Mouse (Mus musculus) erythroblast, embryonic 14.5 days (primary cell): ENCODE data around the gene Blcap.

Experiments
- GATA1 ChIP-seq: IDR thresholded peaks from 2 replicates; pipeline ENCODE4 v1.6.1; 2012; ENCODE audit warnings: low read length, inconsistent platforms, mixed read lengths
- TAL1 ChIP-seq: IDR thresholded peaks from 3 replicates; pipeline ENCODE4 v1.6.1; 2012; ENCODE audit warnings: low read length, inconsistent platforms, mixed read lengths

DNA sequence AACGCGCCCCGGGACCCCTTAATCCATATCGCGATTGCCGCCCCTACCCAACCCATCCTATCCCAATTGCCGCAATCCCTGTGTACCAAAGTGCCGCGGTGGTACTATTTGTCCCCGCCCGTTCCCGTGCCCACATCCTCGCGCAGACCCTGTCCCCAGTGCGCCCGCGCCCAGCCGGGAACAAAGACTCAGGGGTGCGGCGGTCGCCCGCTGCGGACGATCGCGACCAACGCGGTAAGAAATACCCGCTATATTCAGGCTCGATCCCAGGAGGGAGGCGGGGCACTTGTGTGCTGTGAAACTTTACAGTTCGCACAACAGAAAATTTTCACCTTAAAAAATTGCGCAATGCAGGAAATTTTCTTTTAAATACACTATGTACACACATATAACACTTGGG is 10.8 kb downstream of the Blcap start:
- TF ChIP-seq GATA1: no peak
- TF ChIP-seq TAL1: no peak
